Mouse (Mus musculus) granulocyte monocyte progenitor cell, adult 5-6 weeks (primary cell): ENCODE data around the gene Nexn. TPM values are rescaled to one million over a fixed set of nuclear protein-coding genes. Genes with fewer than 3 reads are reported as not detected.

Source experiments
- ATAC-seq: replicated peaks from 2 replicates; pipeline ENCODE4 v1.8.0; 2016; ENCODE audit warnings: mild to moderate bottlenecking, moderate TSS enrichment, inconsistent platforms; ENCODE audit not compliant: poor library complexity, severe bottlenecking
- total RNA-seq, 2 experiments: library from RNA; stranded (forward) in 1 of 2; stranded (reverse) in 1 of 2; fragments of 200-712, 200-1000 nt in 1 of 2; fragments of >200 nt in 1 of 2; fragmentation: Nextera tagmentation in 1 of 2; gene quantifications; 2 replicates each; pipeline ENCODE4 v1.2.3; 2014 to 2017

Nexn gene
- total RNA-seq, 2 experiments from 2014 or later, result not detected

GRCm38 (mm10) chr3:152243304-152243703 is 22.8 kb downstream of the Nexn start:
- no peak for ATAC-seq

DNA sequence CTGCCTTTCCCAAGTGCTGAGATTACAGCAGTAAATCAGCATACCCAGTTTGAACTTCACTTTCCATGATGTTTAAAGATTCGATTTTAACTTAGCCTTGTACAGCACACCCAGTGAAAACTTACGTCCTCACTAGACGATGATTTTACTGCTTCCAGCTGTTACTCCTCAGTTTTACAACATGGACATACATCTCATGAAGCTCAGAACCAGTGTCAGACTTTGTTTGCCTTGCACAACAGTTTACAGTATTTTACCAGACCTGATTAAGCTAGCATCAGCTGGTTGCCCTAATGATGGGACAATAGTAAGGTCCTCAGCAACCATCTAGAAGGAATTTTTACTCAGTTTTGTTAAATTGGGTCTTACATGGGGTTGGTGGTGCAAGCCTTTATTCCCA is 25.1 kb downstream of the Nexn start:
- no peak for ATAC-seq

DNA sequence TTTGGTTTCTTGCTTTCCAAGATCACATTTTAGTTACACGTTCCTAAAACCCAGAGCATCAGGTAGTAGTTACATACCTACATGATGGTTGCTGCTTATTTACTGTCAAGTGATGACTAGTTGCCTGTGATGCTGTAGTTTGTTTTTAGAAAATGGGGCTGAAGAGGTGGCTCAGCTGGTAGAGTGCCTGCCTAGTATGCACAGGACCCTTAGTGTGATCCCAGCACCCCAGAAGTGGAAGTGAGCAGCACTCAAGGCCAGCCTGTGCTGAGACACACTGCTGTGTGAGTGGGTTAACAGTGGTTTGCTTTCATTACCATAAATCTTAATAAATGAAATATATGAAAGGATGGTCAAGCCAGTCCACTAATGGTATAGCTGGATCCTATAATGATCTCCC is 26.6 kb downstream of the Nexn start:
- ATAC-seq, result no peak

GRCm38 (mm10) chr3:152238836-152239235 is 27.3 kb downstream of the Nexn start:
- peak; percentile 54 for ATAC-seq

GRCm38 (mm10) chr3:152235805-152236204 is 30.3 kb downstream of the Nexn start:
- no peak for ATAC-seq

DNA sequence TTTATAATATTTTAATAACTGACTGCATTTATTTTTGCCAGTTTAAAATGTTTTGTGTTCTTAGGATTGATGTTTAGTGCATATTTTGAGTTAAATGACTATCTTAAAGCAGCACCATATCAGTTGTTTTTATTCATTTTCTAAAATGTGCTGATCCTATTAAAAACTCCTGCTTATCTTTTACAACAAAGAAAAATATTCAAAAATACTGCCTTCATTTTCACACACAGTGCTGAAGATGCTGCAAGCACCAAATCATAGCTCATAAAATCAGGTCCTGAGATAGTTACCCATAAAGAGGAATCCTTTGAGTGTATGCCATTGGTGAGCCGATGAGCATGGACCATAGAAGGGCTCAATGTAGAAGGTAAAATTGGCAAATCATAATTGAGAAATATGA is 30.9 kb downstream of the Nexn start:
- ATAC-seq, result no peak

DNA sequence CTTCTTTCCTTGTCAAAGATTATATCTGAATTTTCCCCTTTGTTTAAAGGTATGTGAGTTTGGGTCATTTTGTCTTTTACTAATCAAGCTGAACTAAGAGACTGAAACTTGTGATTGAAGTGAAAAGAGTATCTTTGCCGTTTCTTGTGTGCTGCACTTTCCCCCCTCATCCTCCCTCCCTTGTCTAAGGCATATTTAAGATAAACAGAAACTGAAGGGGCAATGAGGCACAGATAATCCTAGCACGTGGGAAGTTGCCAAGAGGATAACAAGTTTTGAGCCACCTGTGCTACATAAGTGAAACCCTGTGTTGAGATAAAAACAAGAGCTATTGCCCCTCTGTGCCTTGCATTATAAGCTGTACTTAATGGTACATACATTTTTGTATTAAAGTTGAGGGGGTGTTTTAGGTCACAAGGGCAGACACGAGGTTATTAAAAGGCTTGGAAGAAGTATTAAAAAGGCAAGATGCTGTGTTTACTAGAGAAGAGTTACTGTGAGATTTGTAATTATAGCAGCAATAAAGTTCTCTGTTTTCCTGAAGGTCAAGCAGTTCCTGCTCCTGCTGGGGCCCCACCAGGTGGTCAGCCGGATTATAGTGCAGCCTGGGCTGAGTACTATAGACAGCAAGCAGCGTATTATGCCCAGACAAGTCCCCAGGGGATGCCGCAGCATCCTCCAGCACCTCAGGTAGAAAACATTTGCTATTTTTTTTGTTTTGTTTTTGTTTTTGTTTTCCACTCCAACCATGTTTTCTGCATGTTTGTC is 34.6 kb downstream of the Nexn start:
- no peak for ATAC-seq

DNA sequence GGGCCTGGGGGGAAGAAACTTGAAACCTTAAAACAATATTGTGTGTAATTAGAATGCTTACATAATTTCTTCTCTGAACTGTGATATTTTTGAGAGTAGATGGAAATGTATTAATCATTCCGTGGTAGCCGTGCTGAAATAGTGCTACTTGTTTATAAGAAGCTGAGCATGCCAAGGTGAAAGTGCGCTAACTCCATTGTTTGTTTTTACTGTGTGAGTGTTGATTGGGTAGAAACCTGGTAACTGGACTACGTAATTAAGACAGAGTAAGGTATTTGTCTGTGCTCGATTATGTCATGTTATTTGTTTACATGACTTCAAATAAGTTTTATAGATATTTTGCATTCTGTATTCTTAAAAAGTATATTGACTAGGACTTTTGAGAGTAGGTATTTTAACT is 36.9 kb downstream of the Nexn start:
- no peak for ATAC-seq

GRCm38 (mm10) chr3:152228843-152229242 is 37.3 kb downstream of the Nexn start:
- ATAC-seq, result no peak

GRCm38 (mm10) chr3:152225906-152226305 is 40.2 kb downstream of the Nexn start:
- ATAC-seq, result no peak

- no peak for ATAC-seq
These were observed 41.2 kb downstream of the Nexn start for GRCm38 (mm10) chr3:152224918-152225317.

GRCm38 (mm10) chr3:152213416-152213815 is 52.7 kb downstream of the Nexn start:
- no peak for ATAC-seq

DNA sequence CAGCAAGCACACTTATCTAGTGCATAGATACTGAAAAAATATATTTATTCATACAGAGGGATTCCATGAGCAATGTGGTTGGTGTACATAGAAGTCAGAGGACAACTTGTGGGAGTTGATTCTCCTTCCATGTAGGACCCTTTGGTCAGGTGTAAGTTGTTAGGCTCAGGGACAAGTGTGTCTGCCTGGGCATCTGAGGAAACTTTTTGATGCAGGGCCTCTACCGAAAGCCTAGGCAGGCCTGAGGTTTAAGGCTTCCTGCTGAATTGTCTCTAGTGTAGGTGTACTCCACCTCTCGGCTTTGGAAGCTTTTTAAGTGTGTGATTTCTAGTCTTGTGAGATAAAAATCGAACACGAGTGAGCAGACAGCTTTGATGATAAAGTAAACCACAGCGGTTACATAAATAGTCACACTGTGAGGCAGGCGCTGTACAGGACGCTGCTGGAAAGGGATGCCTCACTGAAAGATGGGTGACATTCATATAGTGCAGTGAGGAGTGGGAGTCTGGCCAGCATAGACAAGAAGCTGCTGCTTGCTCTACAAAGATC is 54.3 kb downstream of the Nexn start:
- ATAC-seq, result no peak

GRCm38 (mm10) chr3:152210728-152211391 is 55.3 kb downstream of the Nexn start:
- ATAC-seq, result peak; percentile 20

DNA sequence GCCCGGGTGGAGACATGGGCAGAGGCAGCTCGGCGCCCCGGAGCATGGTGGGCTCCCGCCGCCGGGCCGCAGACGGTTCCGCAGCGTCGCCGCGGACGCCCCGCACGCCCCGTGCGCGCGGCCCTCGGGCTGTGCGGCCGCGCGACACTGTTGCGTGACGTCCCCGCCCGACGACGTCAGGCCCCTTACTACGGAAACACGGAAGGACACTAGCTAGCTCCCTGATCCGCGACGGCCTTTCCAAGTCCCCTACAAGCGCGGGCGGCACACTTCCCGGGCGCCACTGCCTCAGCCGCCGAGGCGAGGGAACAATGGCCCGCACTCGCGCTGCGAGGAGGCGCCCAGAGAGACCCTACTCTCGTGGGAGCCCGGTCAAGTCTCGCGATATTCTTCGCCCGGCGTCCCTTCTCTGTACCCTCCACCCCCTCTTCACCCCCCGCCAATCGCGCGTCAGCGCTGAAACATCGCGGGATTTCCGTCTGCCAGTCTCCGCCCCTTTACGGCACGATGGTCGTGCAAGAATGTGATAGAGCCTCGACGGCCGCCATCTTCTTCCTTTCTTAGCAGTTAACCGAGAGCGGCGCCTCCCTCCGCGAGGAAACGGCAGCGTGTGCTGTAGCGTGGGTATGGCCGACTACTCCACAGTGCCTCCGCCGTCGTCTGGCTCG is 56.0 kb downstream of the Nexn start, which contains the start of the genes Dnajb4 and Fubp1:
Gene Dnajb4 (minus strand): TSS at position 336 of the 668 bp plus-strand sequence.
Gene Fubp1 (plus strand): TSS at position 456 of the 668 bp plus-strand sequence.
- peak; percentile 77 for ATAC-seq

DNA sequence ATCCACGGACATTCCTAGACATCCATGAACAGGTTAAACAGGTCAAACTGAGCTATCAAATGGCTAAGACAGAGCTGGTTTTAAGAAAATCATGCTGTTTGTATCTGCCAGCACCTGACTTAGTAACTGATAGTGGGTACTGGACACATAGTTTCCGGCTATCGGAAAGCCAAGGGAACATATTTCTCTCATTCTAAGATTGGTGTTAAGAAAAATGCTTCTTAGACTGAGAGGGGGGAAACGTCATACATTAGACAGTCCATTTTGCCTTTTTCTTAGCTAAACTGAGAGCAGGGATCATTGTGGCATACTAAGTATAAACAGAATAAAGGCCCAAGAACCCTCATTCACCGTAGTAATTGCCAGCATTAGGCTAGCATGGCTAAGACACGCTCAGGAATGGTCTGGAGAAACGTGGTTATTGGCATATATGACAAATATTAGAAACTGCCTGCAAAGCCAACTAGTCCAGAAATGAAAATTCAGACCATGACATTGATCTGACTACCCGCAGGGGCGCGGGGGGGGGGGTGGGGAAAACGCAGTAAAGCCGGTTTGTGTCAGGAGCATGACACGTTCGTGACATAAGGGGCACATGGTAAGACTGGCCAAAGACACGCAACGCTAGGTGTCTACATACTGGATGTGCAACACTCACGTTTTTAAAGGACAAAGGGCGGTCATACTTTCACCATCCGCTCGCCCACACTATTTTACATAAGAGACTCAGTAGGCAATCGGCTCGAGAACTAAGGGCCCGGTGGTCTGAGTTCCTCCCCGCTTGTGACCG is 56.8 kb downstream of the Nexn start:
- ATAC-seq, result peak; percentile 48

DNA sequence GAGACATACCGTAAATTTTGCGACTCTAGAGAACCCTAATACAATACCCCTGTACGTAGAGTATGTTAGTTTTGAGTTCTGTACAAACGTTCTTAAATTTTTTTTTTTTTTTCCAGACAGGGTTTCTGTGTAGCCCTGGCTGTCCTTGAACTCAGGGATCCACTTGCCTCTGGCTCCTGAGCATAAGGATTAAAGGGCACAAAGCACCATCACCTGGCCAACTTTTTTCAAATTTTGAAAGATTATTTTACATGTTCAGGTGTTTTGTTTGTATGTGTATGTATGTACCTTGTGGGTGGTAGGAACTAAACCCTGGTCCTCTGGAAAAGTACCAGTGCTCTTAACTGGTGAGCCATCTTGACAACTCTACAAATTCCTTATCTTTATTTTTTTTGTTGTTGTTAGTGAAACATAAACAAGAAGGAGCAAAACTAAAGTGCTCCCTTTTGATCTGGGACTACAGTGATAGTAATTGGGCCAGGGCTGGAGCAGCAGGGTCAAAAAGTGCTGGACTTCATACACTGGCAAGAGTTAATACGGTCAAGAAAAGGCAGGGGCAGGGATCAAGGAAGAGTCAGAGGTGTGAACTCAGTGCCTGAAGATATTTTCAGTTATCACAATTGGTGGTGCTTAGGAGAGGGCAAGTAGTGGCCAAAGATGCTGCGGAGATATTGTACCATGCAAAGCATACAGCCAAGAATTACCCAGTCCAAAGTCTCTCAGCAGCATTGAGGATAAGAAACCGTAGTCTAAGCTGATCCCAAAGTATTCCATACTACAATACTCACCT is 57.9 kb downstream of the Nexn start:
- no peak for ATAC-seq

DNA sequence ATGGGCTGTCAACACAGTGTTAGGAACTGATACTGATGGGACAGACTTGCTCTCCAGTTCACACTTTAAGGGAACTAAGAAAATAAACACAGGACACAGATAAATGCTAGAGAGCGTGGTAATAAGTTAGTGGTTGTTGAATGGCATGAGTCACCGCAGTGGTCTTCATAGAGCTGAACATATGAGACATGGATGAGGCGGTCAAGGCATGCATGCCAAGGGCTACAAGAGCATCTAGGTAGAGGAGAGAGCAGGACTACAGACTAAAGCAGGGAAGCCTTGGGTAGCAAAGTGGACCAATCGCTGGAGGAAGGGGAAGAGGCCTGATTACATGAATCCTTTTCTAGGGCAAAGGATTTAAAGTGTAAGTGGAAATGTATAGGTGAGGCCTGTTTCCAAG is 59.0 kb downstream of the Nexn start:
- ATAC-seq, result no peak

GRCm38 (mm10) chr3:152204577-152204976 is 61.6 kb downstream of the Nexn start:
- ATAC-seq, result no peak
